Mouse (Mus musculus) MEL (cell line): Measurements from ENCODE around the gene Zer1. TPM values are rescaled to one million over a fixed set of nuclear protein-coding genes. Genes with fewer than 3 reads are reported as not detected.

Experiments
- DNase-seq: peaks from one replicate; pipeline ENCODE4 v3.0.0; 2011; ENCODE audit warnings: low read depth, low spot score
- H3K27ac ChIP-seq: 2 replicates; pipeline ENCODE4 v1.5.1; 2012; ENCODE audit warnings: low read depth, mild to moderate bottlenecking, control low read depth, low read length, moderate library complexity; ENCODE audit not compliant: control insufficient read depth
- H3K27me3 ChIP-seq, 2 experiments: fragments of 150-350 bp in 1 of 2; sonication (generic) in 1 of 2; 2 replicates each; pipeline ENCODE4 v1.6.1; 2012; ENCODE audit warnings: low read length in 2 of 2, mild to moderate bottlenecking in 2 of 2, improper control_type of control experiment in 1 of 2, moderate library complexity in 1 of 2; ENCODE audit not compliant: insufficient read depth in 2 of 2, control insufficient read depth in 1 of 2
- H3K36me3 ChIP-seq, 2 experiments: 2 replicates each; pipeline ENCODE4 v1.6.1; 2012 to 2014; ENCODE audit warnings: low read length in 2 of 2, improper control_type of control experiment in 1 of 2, inconsistent platforms in 1 of 2, mild to moderate bottlenecking in 1 of 2; ENCODE audit not compliant: insufficient read depth in 2 of 2, control insufficient read depth in 1 of 2
- H3K4me1 ChIP-seq, 2 experiments: fragments of 150-350 bp in 1 of 2; sonication (generic) in 1 of 2; 2 replicates each; pipeline ENCODE4 v1.6.1; 2012; ENCODE audit warnings: low read length in 2 of 2, improper control_type of control experiment in 1 of 2, mild to moderate bottlenecking in 1 of 2; ENCODE audit not compliant: insufficient read depth in 2 of 2, control insufficient read depth in 1 of 2
- H3K4me3 ChIP-seq, 2 experiments: fragments of 150-350 bp in 1 of 2; sonication (generic) in 1 of 2; 2 replicates each; pipeline ENCODE4 v1.5.1; 2012; ENCODE audit warnings: low read depth in 2 of 2, low read length in 2 of 2, mild to moderate bottlenecking in 2 of 2, moderate library complexity in 2 of 2, control low read depth in 1 of 2, improper control_type of control experiment in 1 of 2; ENCODE audit not compliant: control insufficient read depth in 1 of 2, insufficient read depth in 1 of 2
- H3K79me2 ChIP-seq: 2 replicates; pipeline ENCODE4 v1.6.1; 2012; ENCODE audit warnings: mild to moderate bottlenecking, low read length, moderate library complexity; ENCODE audit not compliant: control insufficient read depth, poor library complexity, insufficient read depth
- H3K9ac ChIP-seq: 2 replicates; pipeline ENCODE4 v1.6.1; 2012; ENCODE audit warnings: low read depth, mild to moderate bottlenecking, control low read depth, low read length, moderate library complexity; ENCODE audit not compliant: control insufficient read depth, poor library complexity, severe bottlenecking
- H3K9me3 ChIP-seq: fragments of 150-350 bp; sonication (generic); replicated peaks from 2 replicates; pipeline ENCODE4 v1.6.1; 2012; ENCODE audit warnings: mild to moderate bottlenecking, low read length, improper control_type of control experiment, moderate library complexity; ENCODE audit not compliant: insufficient read depth
- BHLHE40 ChIP-seq: IDR thresholded peaks from 2 replicates; pipeline ENCODE4 v1.6.1; 2012; ENCODE audit warnings: low read depth, mild to moderate bottlenecking, inconsistent platforms, low read length, improper control_type of control experiment, borderline replicate concordance
- CHD1 ChIP-seq: IDR thresholded peaks from 2 replicates; pipeline ENCODE4 v1.6.1; 2012; ENCODE audit warnings: low read depth, mild to moderate bottlenecking, inconsistent platforms, low read length, improper control_type of control experiment
- CHD2 ChIP-seq: IDR thresholded peaks from 2 replicates; pipeline ENCODE4 v1.6.1; 2011; ENCODE audit warnings: low read length, improper control_type of control experiment
- CTCF ChIP-seq, 3 experiments: IDR thresholded peaks in 2 of 3; conservative IDR thresholded peaks in 1 of 3; 2 replicates each; pipeline ENCODE4 v1.5.1; 2011 to 2012; ENCODE audit warnings: low read length in 3 of 3, low read depth in 2 of 3, mild to moderate bottlenecking in 2 of 3, improper control_type of control experiment in 1 of 3, inconsistent platforms in 1 of 3, mixed read lengths in 1 of 3, moderate library complexity in 1 of 3; ENCODE audit not compliant: control insufficient read depth in 1 of 3, insufficient read depth in 1 of 3, poor library complexity in 1 of 3, severe bottlenecking in 1 of 3
- E2F4 ChIP-seq: IDR thresholded peaks from 2 replicates; pipeline ENCODE4 v1.6.1; 2011; ENCODE audit warnings: low read depth, low read length, improper control_type of control experiment, borderline replicate concordance
- ELF1 ChIP-seq: IDR thresholded peaks from 2 replicates; pipeline ENCODE4 v1.6.1; 2014; ENCODE audit warnings: low read depth, mild to moderate bottlenecking, inconsistent platforms, low read length, improper control_type of control experiment, moderate library complexity
- EP300 ChIP-seq, 2 experiments: IDR thresholded peaks; 2 replicates each; pipeline ENCODE4 v1.6.1; 2011; ENCODE audit warnings: improper control_type of control experiment in 2 of 2, low read length in 2 of 2, low read depth in 1 of 2, mild to moderate bottlenecking in 1 of 2
- ETS1 ChIP-seq: IDR thresholded peaks from 2 replicates; pipeline ENCODE4 v1.6.1; 2012; ENCODE audit warnings: low read depth, mild to moderate bottlenecking, inconsistent platforms, low read length, improper control_type of control experiment, moderate library complexity
- GABPA ChIP-seq: IDR thresholded peaks from 2 replicates; pipeline ENCODE4 v1.6.1; 2012; ENCODE audit warnings: low read depth, mild to moderate bottlenecking, inconsistent platforms, low read length, improper control_type of control experiment, moderate library complexity
- GATA1 ChIP-seq: IDR thresholded peaks from 2 replicates; pipeline ENCODE4 v1.6.1; 2011; ENCODE audit warnings: low read depth, low read length, improper control_type of control experiment
- HCFC1 ChIP-seq: IDR thresholded peaks from 2 replicates; pipeline ENCODE4 v1.6.1; 2012; ENCODE audit warnings: low read depth, mild to moderate bottlenecking, inconsistent platforms, low read length, improper control_type of control experiment, moderate library complexity
- JUND ChIP-seq: IDR thresholded peaks from 2 replicates; pipeline ENCODE4 v1.6.1; 2011; ENCODE audit warnings: low read depth, mild to moderate bottlenecking, improper control_type of control experiment, low read length
- KAT2A ChIP-seq: conservative IDR thresholded peaks from 2 replicates; pipeline ENCODE4 v1.6.1; 2012; ENCODE audit warnings: low read depth, low read length, improper control_type of control experiment, inconsistent platforms
- MAFK ChIP-seq: IDR thresholded peaks from 2 replicates; pipeline ENCODE4 v1.6.1; 2011; ENCODE audit warnings: low read depth, mild to moderate bottlenecking, low read length, improper control_type of control experiment, borderline replicate concordance
- MAX ChIP-seq: IDR thresholded peaks from 2 replicates; pipeline ENCODE4 v1.6.1; 2011; ENCODE audit warnings: low read length, improper control_type of control experiment
- MXI1 ChIP-seq: IDR thresholded peaks from 2 replicates; pipeline ENCODE4 v1.6.1; 2011; ENCODE audit warnings: mild to moderate bottlenecking, low read depth, low read length, improper control_type of control experiment
- MYC ChIP-seq: IDR thresholded peaks from 2 replicates; pipeline ENCODE4 v1.6.1; 2011; ENCODE audit warnings: low read depth, mild to moderate bottlenecking, low read length, improper control_type of control experiment, moderate library complexity
- NRF1 ChIP-seq: IDR thresholded peaks from 2 replicates; pipeline ENCODE4 v1.6.1; 2014; ENCODE audit warnings: low read depth, mild to moderate bottlenecking, inconsistent platforms, low read length, improper control_type of control experiment, moderate library complexity; ENCODE audit not compliant: poor library complexity, insufficient read depth, severe bottlenecking
- POLR2AphosphoS2 ChIP-seq: IDR thresholded peaks from 2 replicates; pipeline ENCODE4 v1.6.1; 2011; ENCODE audit warnings: low read length, improper control_type of control experiment
- POLR2AphosphoS5 ChIP-seq: IDR thresholded peaks from 2 replicates; pipeline ENCODE4 v1.6.1; 2012; ENCODE audit warnings: low read depth, borderline replicate concordance, mild to moderate bottlenecking, inconsistent platforms, low read length, moderate library complexity, mixed read lengths
- RCOR1 ChIP-seq: IDR thresholded peaks from 2 replicates; pipeline ENCODE4 v1.6.1; 2012; ENCODE audit warnings: low read depth, mild to moderate bottlenecking, inconsistent platforms, low read length, improper control_type of control experiment
- SIN3A ChIP-seq: IDR thresholded peaks from 2 replicates; pipeline ENCODE4 v1.6.1; 2012; ENCODE audit warnings: low read length, improper control_type of control experiment, inconsistent platforms
- SMC3 ChIP-seq: IDR thresholded peaks from 2 replicates; pipeline ENCODE4 v1.6.1; 2011; ENCODE audit warnings: low read depth, low read length, improper control_type of control experiment
- TCF12 ChIP-seq: IDR thresholded peaks from 2 replicates; pipeline ENCODE4 v1.6.1; 2014; ENCODE audit warnings: low read depth, mild to moderate bottlenecking, inconsistent platforms, low read length, improper control_type of control experiment, moderate library complexity
- UBTF ChIP-seq: IDR thresholded peaks from 2 replicates; pipeline ENCODE4 v1.6.1; 2012; ENCODE audit warnings: low read depth, mild to moderate bottlenecking, inconsistent platforms, low read length, improper control_type of control experiment, moderate library complexity, borderline replicate concordance; ENCODE audit not compliant: insufficient read depth
- USF1 ChIP-seq: IDR thresholded peaks from 2 replicates; pipeline ENCODE4 v1.6.1; 2014; ENCODE audit warnings: low read depth, mild to moderate bottlenecking, inconsistent platforms, low read length, improper control_type of control experiment, moderate library complexity
- USF2 ChIP-seq, 2 experiments: IDR thresholded peaks; 2 replicates each; pipeline ENCODE4 v1.6.1; 2011 to 2012; ENCODE audit warnings: improper control_type of control experiment in 2 of 2, low read length in 2 of 2, borderline replicate concordance in 1 of 2, inconsistent platforms in 1 of 2, low read depth in 1 of 2, mild to moderate bottlenecking in 1 of 2; ENCODE audit not compliant: insufficient read depth in 1 of 2
- ZKSCAN1 ChIP-seq: IDR thresholded peaks from 2 replicates; pipeline ENCODE4 v1.6.1; 2012; ENCODE audit warnings: low read depth, mild to moderate bottlenecking, inconsistent platforms, low read length, improper control_type of control experiment, moderate library complexity
- ZNF384 ChIP-seq: IDR thresholded peaks from 2 replicates; pipeline ENCODE4 v1.6.1; 2012; ENCODE audit warnings: low read depth, mild to moderate bottlenecking, inconsistent platforms, low read length, improper control_type of control experiment
- polyA plus RNA-seq, 2 experiments: library from polyadenylated mRNA; stranded (reverse) in 1 of 2; unstranded in 1 of 2; fragments of >175 nt in 1 of 2; fragments of >200 nt in 1 of 2; gene quantifications; 2 replicates each; pipeline versions ENCODE4 v1.2.1 to v1.2.4; 2012; ENCODE audit warnings: low replicate concordance in 2 of 2, low read depth in 1 of 2; ENCODE audit not compliant: insufficient read length in 2 of 2, insufficient read depth in 1 of 2, missing spikeins in 1 of 2
- total RNA-seq: library from RNA; depleted of rRNA; stranded (reverse); fragments of 300-350 nt; gene quantifications from 2 replicates; pipeline ENCODE4 v1.2.3, GENCODE M21; 2012

The Zer1 gene
- total and polyA plus RNA-seq, 3 experiments = 3.9 to 14.0 TPM; not detected in 1

DNA sequence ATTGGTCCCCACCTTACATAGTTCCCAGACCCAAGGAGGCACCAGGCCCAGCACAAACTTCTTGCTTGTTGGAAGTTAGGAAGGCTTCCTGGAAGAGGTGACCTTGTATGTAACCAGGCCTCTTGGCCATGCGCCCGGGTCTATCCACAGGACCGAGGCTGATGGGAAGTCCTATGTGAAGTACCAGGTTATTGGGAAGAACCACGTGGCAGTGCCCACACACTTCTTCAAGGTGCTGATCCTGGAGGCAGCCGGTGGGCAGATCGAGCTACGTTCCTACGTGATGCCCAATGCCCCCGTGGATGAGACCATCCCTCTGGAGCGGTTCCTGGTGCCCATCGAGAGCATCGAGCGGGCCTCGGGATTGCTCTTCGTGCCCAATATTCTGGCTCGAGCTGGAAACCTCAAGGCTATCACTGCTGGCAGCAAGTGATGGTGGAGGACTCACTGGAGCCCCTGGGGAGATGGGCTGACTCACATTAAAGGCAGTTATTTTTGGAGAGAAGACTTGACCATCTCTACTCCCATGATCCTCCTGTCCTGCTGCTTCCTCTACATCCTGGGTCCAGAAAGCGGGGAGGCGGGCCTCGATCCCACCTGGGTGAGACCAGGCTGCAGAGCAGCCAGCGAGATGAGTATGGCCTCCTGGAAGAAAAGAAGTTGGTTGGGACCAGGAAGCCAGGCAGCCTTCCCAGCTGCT lies 49.3 kb upstream of the Zer1 start:
- Histone ChIP-seq H3K36me3 (peaks cover 0 to 3% of the 10 kb centered on the region in 2 experiments; a peak in 2 of 4 replicates), H3K79me2 (peaks cover 12% of the 10 kb centered on the region), H3K27me3 (no peaks in the 10 kb centered on the region), H3K4me3 (no peak overlapping the region), H3K4me1 (peaks cover 0 to 7% of the 10 kb centered on the region in 2 experiments; a peak in 2 of 4 replicates), H3K9ac (no peak overlapping the region), H3K9me3 (no peaks in the 10 kb centered on the region), H3K27ac (no peak overlapping the region)
- TF ChIP-seq UBTF = no peak
- TF ChIP-seq E2F4 = no peak
- no peak for TF ChIP-seq ZNF384
- TF ChIP-seq HCFC1 = no peak
- no peak for TF ChIP-seq CHD1
- TF ChIP-seq POLR2AphosphoS2 = no peak
- TF ChIP-seq SIN3A = no peak
- TF ChIP-seq MAFK = no peak
- DNase-seq = no peak

DNA sequence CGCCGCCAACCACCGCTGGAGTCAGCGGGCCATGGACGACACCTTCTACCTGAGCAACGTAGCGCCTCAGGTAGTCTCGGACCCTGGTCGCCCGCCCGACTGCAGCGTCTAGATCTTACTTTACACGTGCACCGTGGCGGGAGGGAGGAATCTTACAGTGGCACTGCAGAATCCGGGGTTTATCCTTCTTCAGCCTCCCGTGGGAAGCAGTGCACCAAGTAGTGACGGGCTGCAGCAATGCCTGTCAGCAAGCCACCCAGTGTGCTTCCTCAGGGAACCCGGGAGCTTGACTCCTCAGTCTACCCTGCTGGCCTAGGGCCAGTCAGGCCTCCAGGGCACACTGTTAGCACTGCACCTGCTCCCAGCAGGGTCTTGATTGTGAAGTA lies 47.6 kb upstream of the Zer1 start:
- Histone ChIP-seq H3K9me3 (no peaks in the 10 kb centered on the region), H3K79me2 (peaks cover 3% of the 10 kb centered on the region; the same call in 1 of the 2 replicates), H3K4me1 (peaks cover 0 to 2% of the 10 kb centered on the region in 2 experiments; a peak in 1 of 4 replicates), H3K9ac (peak overlapping the region; percentile 81), H3K27ac (peak overlapping the region; percentile 48; the same call in 1 of the 2 replicates), H3K27me3 (no peaks in the 10 kb centered on the region), H3K36me3 (peaks cover 0 to 2% of the 10 kb centered on the region in 2 experiments; a peak in 2 of 4 replicates), H3K4me3 (peak overlapping the region; percentile 64 to 78)
- TF ChIP-seq CTCF (IDR thresholded peaks at IDR 0.05 in 2 of 3, conservative IDR thresholded peaks at IDR 0.05 in 1 of 3; ENCODE audit: control insufficient read depth in 1 of 3, insufficient read depth in 1 of 3, low read depth in 2 of 3, low read length in 3 of 3, poor library complexity in 1 of 3, severe bottlenecking in 1 of 3) (no peak), EP300 (IDR thresholded peaks at IDR 0.05; ENCODE audit: low read depth in 1 of 2, low read length in 2 of 2) (no peak), ELF1 (no peak), JUND (no peak), GATA1 (no peak), BHLHE40 (no peak), CHD1 (no peak), CHD2 (no peak), MXI1 (no peak; the same call in 1 of the 2 replicates), TCF12 (no peak), HCFC1 (no peak; the same call in none of the 2 replicates), ZKSCAN1 (no peak), MAFK (no peak), USF1 (no peak), SMC3 (no peak), ETS1 (0 out of 2 replicates have a peak, but pooled peaks have one; percentile 12), POLR2AphosphoS2 (no peak), KAT2A (no peak), MAX (peak; percentile 65), MYC (0 out of 2 replicates have a peak, but pooled peaks have one; percentile 59), GABPA (no peak), NRF1 (no peak), POLR2AphosphoS5 (no peak), USF2 (IDR thresholded peaks at IDR 0.05; ENCODE audit: borderline replicate concordance in 1 of 2, insufficient read depth in 1 of 2, low read depth in 1 of 2, low read length in 2 of 2) (no peak), RCOR1 (no peak)
- no peak for DNase-seq
